Mouse (Mus musculus) midbrain, postnatal 0 days (tissue): ENCODE measurements around the gene Ptprn2. TPM values are rescaled to one million over a fixed set of nuclear protein-coding genes. Genes with fewer than 3 reads are reported as not detected.

Experiments
- ATAC-seq: fragments of 200-750 bp; cut with Nextera tagmentation; 2 replicates; pipeline ENCODE4 v1.8.0; 2017; ENCODE audit warnings: moderate number of reproducible peaks, mild to moderate bottlenecking, moderate TSS enrichment, moderate library complexity; ENCODE audit not compliant: low FRiP score
- DNase-seq: peaks from one replicate; pipeline ENCODE4 v3.0.0-alpha.2; 2015; ENCODE audit warnings: low spot score
- H3K27ac ChIP-seq: fragments of 300-500 bp; sonication (generic); 2 replicates; pipeline ENCODE4 v1.5.1; 2014; ENCODE audit warnings: low read depth, mild to moderate bottlenecking, low read length, mixed read lengths
- H3K27me3 ChIP-seq: fragments of 300-500 bp; sonication (generic); 2 replicates; pipeline ENCODE4 v1.6.1; 2014; ENCODE audit warnings: low read length, control low read depth, mixed read lengths; ENCODE audit not compliant: insufficient read depth
- H3K36me3 ChIP-seq: fragments of 300-500 bp; sonication (generic); 2 replicates; pipeline ENCODE4 v1.6.1; 2014; ENCODE audit warnings: low read length, control low read depth, mixed read lengths; ENCODE audit not compliant: insufficient read depth
- H3K4me1 ChIP-seq: fragments of 300-500 bp; sonication (generic); 2 replicates; pipeline ENCODE4 v1.6.1; 2014; ENCODE audit warnings: mild to moderate bottlenecking, control low read depth, antibody characterized with exemption, low read length, mixed read lengths; ENCODE audit not compliant: insufficient read depth
- H3K4me2 ChIP-seq: fragments of 300-500 bp; sonication (generic); 2 replicates; pipeline ENCODE4 v1.6.1; 2014; ENCODE audit warnings: low read depth, mild to moderate bottlenecking, low read length, mixed read lengths; ENCODE audit not compliant: poor library complexity, severe bottlenecking
- H3K4me3 ChIP-seq: fragments of 300-500 bp; sonication (generic); 2 replicates; pipeline ENCODE4 v1.5.1; 2014; ENCODE audit warnings: low read depth, mild to moderate bottlenecking, low read length, moderate library complexity
- H3K9ac ChIP-seq: fragments of 300-500 bp; sonication (generic); replicated peaks from 2 replicates; pipeline ENCODE4 v1.6.1; 2014; ENCODE audit warnings: mild to moderate bottlenecking, low read length, moderate library complexity, mixed read lengths; ENCODE audit not compliant: poor library complexity, severe bottlenecking
- H3K9me3 ChIP-seq: fragments of 300-500 bp; sonication (generic); 2 replicates; pipeline ENCODE4 v1.6.1; 2016; ENCODE audit warnings: low read length, control low read depth
- CTCF ChIP-seq: IDR thresholded peaks from 2 replicates; pipeline ENCODE4 v1.5.1; 2016; ENCODE audit warnings: antibody characterized with exemption, mild to moderate bottlenecking
- WGBS: fragments of 180-500 bp; shearing (Covaris S2); extraction: QIAGEN DNeasy Blood & Tissue Kit; methylation state at CpG from one replicate; pipeline ENCODE4 v1.1.7; 2014; 5-methylcytosine and 5-hydroxymethylcytosine counted together
- polyA plus RNA-seq: library from polyadenylated mRNA; unstranded; fragments of >200 nt; fragmentation: Nextera tagmentation; extraction: Ambion mirVana; gene quantifications from 2 replicates; pipeline ENCODE4 v1.2.1, GENCODE M21; 2015
- total RNA-seq: library from RNA; depleted of rRNA; stranded (reverse); fragments of >200 nt; gene quantifications from 2 replicates; pipeline ENCODE4 v1.2.3, GENCODE M21; 2014

The Ptprn2 gene
- total and polyA plus RNA-seq, 2 experiments from 2014 or later: 22.2 to 110 TPM

DNA sequence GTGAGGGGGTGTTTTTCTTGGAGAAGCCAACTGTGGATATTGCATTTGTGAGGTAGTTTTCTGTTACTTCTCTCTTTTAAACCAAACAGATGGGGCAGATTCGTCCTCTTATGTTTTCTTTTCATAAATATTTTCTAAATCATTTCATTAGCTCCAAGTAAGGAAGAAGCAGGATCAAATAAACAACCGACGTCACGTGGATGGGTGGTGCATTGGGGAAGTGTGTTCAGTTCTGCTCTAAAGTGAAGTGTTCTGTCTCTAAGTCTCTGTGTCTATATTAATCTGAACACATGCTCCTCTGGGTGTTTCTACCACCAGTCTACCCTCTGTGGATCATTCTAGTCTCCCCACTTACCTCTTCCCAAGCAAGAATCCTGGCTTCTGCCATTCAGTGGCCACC, 70.4 kb downstream of the Ptprn2 start:
- no peak for TF ChIP-seq CTCF
- no peaks in the 10 kb centered on the region for H3K4me1 ChIP-seq
- no peaks in the 10 kb centered on the region for H3K27me3 ChIP-seq
- WGBS: 76% methylated on average over 4 of the region's 4 CpGs
- H3K9ac ChIP-seq: no peak overlapping the region
- H3K9me3 ChIP-seq: no peaks in the 10 kb centered on the region
- no peak overlapping the region for H3K4me2 ChIP-seq
- H3K36me3 ChIP-seq: no peaks in the 10 kb centered on the region
- no peak for DNase-seq
- H3K27ac ChIP-seq: no peak overlapping the region
- H3K4me3 ChIP-seq: no peak overlapping the region
- ATAC-seq: no peak

DNA sequence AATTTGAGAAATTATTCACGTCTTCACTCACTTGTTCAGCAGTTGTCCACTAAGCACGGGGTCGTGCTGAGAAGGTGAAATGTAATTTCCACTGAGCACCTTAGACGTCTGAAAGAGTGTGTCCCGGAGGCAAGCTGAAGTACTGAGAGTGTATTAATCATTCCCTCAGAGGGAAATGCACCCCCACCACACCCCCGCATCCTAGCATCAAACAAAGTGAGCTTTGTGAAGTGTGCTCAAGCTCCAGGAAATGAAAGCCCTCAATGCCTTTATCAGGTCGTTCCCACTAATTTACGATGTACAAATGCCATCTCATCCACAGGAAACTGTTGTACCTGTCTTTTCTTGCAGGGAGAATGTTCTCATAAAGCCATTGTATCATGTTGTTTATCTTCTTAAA, 78.9 kb downstream of the Ptprn2 start:
- no peak for ATAC-seq

GRCm38 (mm10) chr12:116566672-116567071, 81.2 kb downstream of the Ptprn2 start:
- no peaks in the 10 kb centered on the region for H3K36me3 ChIP-seq
- no peak for DNase-seq
- H3K4me1 ChIP-seq: no peaks in the 10 kb centered on the region
- H3K4me2 ChIP-seq: no peak overlapping the region
- H3K27me3 ChIP-seq: no peaks in the 10 kb centered on the region
- no peak for ATAC-seq
- TF ChIP-seq CTCF: no peak
- H3K4me3 ChIP-seq: no peak overlapping the region
- 79% methylated on average over 1 of the region's 1 CpGs for WGBS
- H3K9ac ChIP-seq: no peak overlapping the region
- H3K27ac ChIP-seq: no peak overlapping the region
- H3K9me3 ChIP-seq: no peaks in the 10 kb centered on the region

More for the DNA sequence above, 78.9 kb downstream of the Ptprn2 start:
- Histone ChIP-seq H3K27me3 (no peaks in the 10 kb centered on the region), H3K4me3 (no peak overlapping the region), H3K4me2 (no peak overlapping the region), H3K4me1 (no peaks in the 10 kb centered on the region), H3K9me3 (no peaks in the 10 kb centered on the region), H3K27ac (no peak overlapping the region), H3K36me3 (no peaks in the 10 kb centered on the region), H3K9ac (no peak overlapping the region)
- DNase-seq: no peak
- no peak for TF ChIP-seq CTCF
- WGBS: 79% methylated on average over 8 of the region's 8 CpGs

- H3K9me3 ChIP-seq: no peaks in the 10 kb centered on the region
- H3K36me3 ChIP-seq: no peaks in the 10 kb centered on the region
- H3K4me1 ChIP-seq: no peaks in the 10 kb centered on the region
- H3K9ac ChIP-seq: no peak overlapping the region
- no peaks in the 10 kb centered on the region for H3K27me3 ChIP-seq
- no peak for TF ChIP-seq CTCF
- H3K4me3 ChIP-seq: no peak overlapping the region
- DNase-seq (no peak), ATAC-seq (no peak)
- no peak overlapping the region for H3K27ac ChIP-seq
- no peak overlapping the region for H3K4me2 ChIP-seq
- WGBS: 90% methylated on average over 2 of the region's 2 CpGs
Observed at GRCm38 (mm10) chr12:116567170-116567569, 81.7 kb downstream of the Ptprn2 start.

- ATAC-seq (no peak), DNase-seq (no peak)
- H3K4me3 ChIP-seq: no peak overlapping the region
- no peaks in the 10 kb centered on the region for H3K27me3 ChIP-seq
- H3K9me3 ChIP-seq: no peaks in the 10 kb centered on the region
- TF ChIP-seq CTCF: no peak
- no peak overlapping the region for H3K27ac ChIP-seq
- no peak overlapping the region for H3K9ac ChIP-seq
- no peaks in the 10 kb centered on the region for H3K36me3 ChIP-seq
- H3K4me1 ChIP-seq: no peaks in the 10 kb centered on the region
- 72% methylated on average over 1 of the region's 1 CpGs for WGBS
- H3K4me2 ChIP-seq: no peak overlapping the region
Observed at GRCm38 (mm10) chr12:116569568-116569967, 84.0 kb downstream of the Ptprn2 start.

DNA sequence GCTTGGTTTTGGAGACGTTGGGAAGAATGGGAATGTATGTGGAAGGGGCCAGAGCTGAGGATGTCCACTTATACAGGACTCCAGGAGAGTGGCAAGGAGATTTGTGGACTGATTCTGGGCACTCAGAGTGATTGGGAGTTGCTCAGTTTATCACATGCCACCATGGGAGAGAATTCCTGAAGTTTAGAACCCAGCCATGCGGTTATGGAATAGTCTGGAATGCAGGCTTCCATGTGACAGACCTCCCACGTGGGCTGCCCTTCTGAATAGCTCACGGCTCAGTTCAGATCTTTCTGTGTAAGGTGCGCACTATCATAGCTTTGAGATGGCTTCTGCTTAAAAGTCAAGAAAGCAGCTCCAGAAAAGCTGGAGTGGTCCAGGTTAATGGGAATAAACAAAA, 88.6 kb downstream of the Ptprn2 start:
- no peak overlapping the region for H3K27ac ChIP-seq
- no peak overlapping the region for H3K4me2 ChIP-seq
- TF ChIP-seq CTCF: no peak
- 83% methylated on average over 5 of the region's 5 CpGs for WGBS
- DNase-seq (no peak), ATAC-seq (no peak)
- no peak overlapping the region for H3K9ac ChIP-seq
- no peaks in the 10 kb centered on the region for H3K9me3 ChIP-seq
- no peaks in the 10 kb centered on the region for H3K27me3 ChIP-seq
- H3K4me1 ChIP-seq: no peaks in the 10 kb centered on the region
- H3K36me3 ChIP-seq: no peaks in the 10 kb centered on the region
- no peak overlapping the region for H3K4me3 ChIP-seq
